Mouse (Mus musculus): ENCODE data around the gene Cmtm4. TPM values are rescaled to one million over a fixed set of nuclear protein-coding genes. Genes with fewer than 3 reads are reported as not detected.
A peak's percentile ranks its signal among the peaks of the same experiment; 100 is the strongest.

Gene Cmtm4
- total RNA-seq, 1 experiment from 2014 or later: 0.19 TPM

DNA sequence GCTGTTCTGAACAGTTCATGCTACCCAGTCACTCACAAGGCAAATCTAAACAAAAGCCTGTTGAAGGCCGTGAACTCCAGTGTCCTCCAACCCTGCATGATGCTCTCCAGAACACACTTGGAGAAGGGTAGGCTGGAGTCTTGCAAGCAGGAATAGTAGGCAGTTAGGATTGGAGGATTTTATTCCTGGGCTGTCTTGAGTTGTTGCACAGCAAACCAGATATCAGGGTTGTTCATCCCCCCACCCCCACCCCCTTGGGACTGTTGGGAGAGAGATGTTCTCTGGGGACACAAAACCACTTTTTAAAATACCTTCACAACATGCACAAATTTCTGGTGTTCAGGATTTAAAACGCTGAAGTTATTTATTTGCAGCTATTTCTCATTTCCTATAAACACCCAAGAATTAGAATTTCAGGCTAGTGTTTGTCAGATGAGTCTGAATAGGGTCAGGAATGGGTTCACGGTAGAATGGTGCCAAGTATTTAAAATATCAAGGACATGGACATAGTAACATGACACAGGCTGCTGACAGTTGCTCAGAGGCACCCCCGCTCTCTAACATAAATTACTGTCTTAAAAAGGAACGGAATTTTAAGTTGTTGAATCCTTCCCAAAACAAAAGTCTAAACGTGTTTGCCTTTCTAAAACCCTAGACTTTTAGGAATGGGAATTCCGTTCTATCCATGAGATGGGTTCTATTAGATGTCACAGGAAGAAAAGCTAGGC is 17.4 kb upstream of the Cmtm4 start:
- no peak for ATAC-seq (replicated peaks; ENCODE audit: insufficient number of reproducible peaks, low FRiP score, low TSS enrichment, poor library complexity, severe bottlenecking)

GRCm38 (mm10) chr8:104411972-104412371 is 16.4 kb upstream of the Cmtm4 start:
- no peak for ATAC-seq (replicated peaks; ENCODE audit: insufficient number of reproducible peaks, low FRiP score, low TSS enrichment, poor library complexity, severe bottlenecking)

DNA sequence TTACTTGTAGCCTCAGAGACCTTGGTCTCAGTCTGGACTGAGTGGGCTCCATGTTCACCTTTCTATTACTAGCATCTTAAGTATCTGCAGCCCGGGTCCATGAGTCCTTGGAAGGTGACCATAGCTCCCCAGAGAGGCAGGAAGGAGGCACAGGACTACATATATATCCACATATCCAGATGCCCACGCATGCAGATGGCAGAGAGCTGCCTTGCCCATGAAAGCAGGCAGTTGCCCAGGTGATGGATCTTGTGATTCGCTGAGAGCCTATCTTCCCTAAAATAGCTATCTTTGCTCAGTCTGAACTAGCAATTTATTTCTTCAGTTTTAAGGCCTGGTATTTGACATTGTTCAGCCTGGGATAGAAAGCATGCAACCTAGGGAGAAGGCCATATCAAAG is 15.9 kb upstream of the Cmtm4 start:
- no peak for ATAC-seq (replicated peaks; ENCODE audit: insufficient number of reproducible peaks, low FRiP score, low TSS enrichment, poor library complexity, severe bottlenecking)

DNA sequence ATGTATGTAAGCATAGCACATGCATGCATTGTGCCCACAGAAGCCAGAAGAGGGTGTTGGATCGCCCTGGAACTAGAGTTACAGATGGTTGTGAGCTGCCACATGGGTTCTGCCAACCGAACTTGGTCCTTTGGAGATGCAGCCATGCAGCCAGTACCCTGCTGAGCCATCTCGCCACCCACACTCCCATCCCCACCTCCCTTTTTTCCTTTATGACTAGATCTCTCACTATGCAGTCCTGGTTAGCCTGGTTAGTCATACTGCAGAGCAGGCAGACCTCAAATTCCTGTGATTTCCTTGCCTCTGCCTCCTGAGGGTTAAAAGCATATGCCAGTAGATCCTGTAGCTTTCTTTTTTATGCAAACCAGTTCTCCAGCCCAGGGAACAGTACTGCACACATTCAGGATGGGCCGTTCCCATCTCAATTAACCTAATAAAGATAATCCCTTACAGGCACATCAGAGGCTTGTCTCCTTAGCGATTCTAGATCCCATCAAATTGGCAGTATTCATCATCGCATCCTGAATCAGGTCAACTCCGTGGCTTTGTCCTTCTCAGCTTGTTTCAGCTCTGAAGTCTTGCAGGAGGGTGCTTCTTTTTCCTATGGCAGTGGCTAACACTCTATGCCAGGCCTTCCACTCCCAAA is 15.1 kb upstream of the Cmtm4 start:
- ATAC-seq (replicated peaks; ENCODE audit: insufficient number of reproducible peaks, low FRiP score, low TSS enrichment, poor library complexity, severe bottlenecking): no peak

- no peak for ATAC-seq (replicated peaks; ENCODE audit: insufficient number of reproducible peaks, low FRiP score, low TSS enrichment, poor library complexity, severe bottlenecking)
Observed at GRCm38 (mm10) chr8:104408328-104409110, 12.9 kb upstream of the Cmtm4 start.

- ATAC-seq (replicated peaks; ENCODE audit: insufficient number of reproducible peaks, low FRiP score, low TSS enrichment, poor library complexity, severe bottlenecking): no peak
Observed at GRCm38 (mm10) chr8:104406340-104407128, 10.9 kb upstream of the Cmtm4 start.

- ATAC-seq (replicated peaks; ENCODE audit: insufficient number of reproducible peaks, low FRiP score, low TSS enrichment, poor library complexity, severe bottlenecking): no peak
Observed at GRCm38 (mm10) chr8:104405430-104406187, 10.0 kb upstream of the Cmtm4 start.

DNA sequence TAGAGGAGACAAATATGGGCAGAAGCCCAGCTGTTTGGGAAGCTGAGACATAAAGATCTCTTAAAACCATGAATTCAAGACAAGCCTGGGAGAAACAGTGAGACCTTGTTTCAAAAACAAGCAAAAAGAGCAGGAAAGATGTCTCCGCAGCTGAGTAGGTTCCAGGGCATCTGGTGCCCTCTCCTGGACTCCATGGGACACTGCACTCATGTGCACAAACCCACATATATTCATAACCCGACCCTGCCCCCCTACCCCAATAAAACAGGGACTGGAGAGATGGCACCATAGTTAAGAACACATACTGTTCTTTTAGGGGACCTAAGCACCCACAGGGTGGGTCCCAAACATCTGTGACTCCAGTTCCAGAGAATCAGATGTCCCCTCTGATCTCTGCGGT is 8.0 kb upstream of the Cmtm4 start:
- ATAC-seq (replicated peaks; ENCODE audit: insufficient number of reproducible peaks, low FRiP score, low TSS enrichment, poor library complexity, severe bottlenecking): no peak

GRCm38 (mm10) chr8:104394801-104395702 is 555 bp downstream of the Cmtm4 start:
- ATAC-seq (replicated peaks; ENCODE audit: insufficient number of reproducible peaks, low FRiP score, low TSS enrichment, poor library complexity, severe bottlenecking): no peak; the same call in 1 of the 2 replicates

GRCm38 (mm10) chr8:104393767-104394166 is 1.8 kb downstream of the Cmtm4 start:
- no peak for ATAC-seq (replicated peaks; ENCODE audit: insufficient number of reproducible peaks, low FRiP score, low TSS enrichment, poor library complexity, severe bottlenecking)

GRCm38 (mm10) chr8:104393139-104393538 is 2.5 kb downstream of the Cmtm4 start:
- ATAC-seq (replicated peaks; ENCODE audit: insufficient number of reproducible peaks, low FRiP score, low TSS enrichment, poor library complexity, severe bottlenecking): no peak

DNA sequence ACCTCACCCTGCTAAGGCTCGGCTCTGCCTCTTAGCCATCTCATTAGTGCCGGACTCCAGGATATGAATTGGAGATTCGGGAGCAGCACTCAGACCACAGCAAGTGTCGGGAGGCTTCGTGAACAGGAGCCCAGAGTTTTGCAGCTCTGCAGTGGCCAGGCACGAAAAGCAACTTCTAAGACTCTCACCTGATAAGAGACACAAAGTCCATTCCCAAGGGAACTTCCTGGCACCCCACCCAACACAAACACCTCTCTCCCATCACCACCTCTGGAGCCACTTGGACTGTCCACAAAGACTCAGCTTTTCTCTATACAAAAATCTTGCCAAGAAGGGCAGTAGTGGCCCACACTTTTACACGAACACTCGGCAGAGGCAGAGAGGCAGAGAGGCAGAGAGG is 5.4 kb downstream of the Cmtm4 start:
- no peak for ATAC-seq (replicated peaks; ENCODE audit: insufficient number of reproducible peaks, low FRiP score, low TSS enrichment, poor library complexity, severe bottlenecking)

DNA sequence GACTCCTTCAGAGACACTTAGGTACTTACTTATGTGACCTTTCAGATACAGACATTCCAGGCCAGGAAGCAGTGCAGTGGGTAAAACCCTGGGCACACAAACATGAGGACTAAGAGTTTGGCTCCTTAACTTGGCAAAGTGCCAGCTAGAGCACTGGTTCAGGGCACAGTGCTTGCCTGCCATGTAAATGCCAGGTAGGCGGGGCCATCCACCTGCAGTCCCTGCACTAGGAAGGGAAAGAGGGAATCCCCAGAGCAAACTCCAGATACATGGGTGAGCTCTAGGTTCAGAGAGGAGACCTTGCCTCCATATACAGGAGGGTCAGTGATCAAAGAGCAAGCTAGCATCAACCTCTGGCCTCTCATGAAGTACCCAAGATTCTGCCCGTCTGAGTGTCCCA is 7.6 kb downstream of the Cmtm4 start:
- ATAC-seq (replicated peaks; ENCODE audit: insufficient number of reproducible peaks, low FRiP score, low TSS enrichment, poor library complexity, severe bottlenecking): no peak

- no peak for ATAC-seq (replicated peaks; ENCODE audit: insufficient number of reproducible peaks, low FRiP score, low TSS enrichment, poor library complexity, severe bottlenecking)
Observed at GRCm38 (mm10) chr8:104387501-104387900, 8.1 kb downstream of the Cmtm4 start.

- no peak for ATAC-seq (replicated peaks; ENCODE audit: insufficient number of reproducible peaks, low FRiP score, low TSS enrichment, poor library complexity, severe bottlenecking)
Observed at GRCm38 (mm10) chr8:104386693-104387092, 8.9 kb downstream of the Cmtm4 start.

GRCm38 (mm10) chr8:104383977-104384376 is 11.6 kb downstream of the Cmtm4 start:
- peak; percentile 37; the same call in 1 of the 2 replicates for ATAC-seq (replicated peaks; ENCODE audit: insufficient number of reproducible peaks, low FRiP score, low TSS enrichment, poor library complexity, severe bottlenecking)

DNA sequence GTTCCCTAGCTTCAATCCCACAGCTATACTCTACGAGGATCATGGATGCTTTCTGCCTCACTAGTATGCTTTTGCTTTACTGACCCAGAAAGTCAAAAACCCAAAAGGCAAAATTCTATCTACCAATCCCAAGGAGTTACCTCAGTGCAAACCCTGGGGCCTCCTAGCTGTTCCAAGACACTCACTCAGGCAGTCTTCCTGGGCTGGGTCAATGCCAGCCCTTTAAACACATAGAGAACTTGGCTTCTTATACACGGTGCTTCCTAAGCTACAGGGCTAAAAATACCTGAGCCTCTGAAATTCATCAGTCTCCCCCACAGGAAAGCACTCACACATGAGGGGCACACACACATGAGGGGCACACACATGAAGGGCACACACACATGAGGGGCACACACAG is 12.3 kb downstream of the Cmtm4 start:
- ATAC-seq (replicated peaks; ENCODE audit: insufficient number of reproducible peaks, low FRiP score, low TSS enrichment, poor library complexity, severe bottlenecking): no peak

Data from monocyte, adult 5-6 weeks (primary cell).